Mouse (Mus musculus): Measurements from ENCODE around the gene Cdcp2. TPM values are rescaled to one million over a fixed set of nuclear protein-coding genes. Genes with fewer than 3 reads are reported as not detected.
A peak's percentile ranks its signal among the peaks of the same experiment; 100 is the strongest.

Cdcp2 gene
- polyA plus RNA-seq, 1 experiment from 2014 or later: not detected

- Histone ChIP-seq H3K4me3 (replicated peaks) (no peak overlapping the region), H3K9ac (no peak overlapping the region), H3K4me2 (no peak overlapping the region), H3K27ac (no peak overlapping the region), H3K27me3 (no peaks in the 10 kb centered on the region), H3K4me1 (replicated peaks) (peaks cover 8% of the 10 kb centered on the region; the same call in 1 of the 2 replicates), H3K9me3 (replicated peaks) (no peaks in the 10 kb centered on the region), H3K36me3 (peaks cover 9% of the 10 kb centered on the region)
- ATAC-seq (ENCODE audit: low read depth) (no peak), DNase-seq (no peak)
- WGBS (ENCODE audit: insufficient replicate concordance): 71% methylated on average over 5 of the region's 5 CpGs
Measured at GRCm38 (mm10) chr4:107135663-107136062, 39.0 kb downstream of the Cdcp2 start.

- no peaks in the 10 kb centered on the region for H3K27me3 ChIP-seq
- no peak overlapping the region for H3K4me2 ChIP-seq
- no peak overlapping the region for H3K4me3 ChIP-seq (replicated peaks)
- peaks cover 9% of the 10 kb centered on the region for H3K36me3 ChIP-seq
- no peak overlapping the region for H3K27ac ChIP-seq
- H3K4me1 ChIP-seq (replicated peaks): peaks cover 8% of the 10 kb centered on the region; the same call in 1 of the 2 replicates
- H3K9ac ChIP-seq: no peak overlapping the region
- no peak for DNase-seq
- 62% methylated on average over 3 of the region's 3 CpGs for WGBS (ENCODE audit: insufficient replicate concordance)
- no peak for ATAC-seq (ENCODE audit: low read depth)
- H3K9me3 ChIP-seq (replicated peaks): no peaks in the 10 kb centered on the region
Measured at GRCm38 (mm10) chr4:107136531-107136930, 39.8 kb downstream of the Cdcp2 start.

GRCm38 (mm10) chr4:107138948-107139835, 42.5 kb downstream of the Cdcp2 start:
- H3K9ac ChIP-seq: no peak overlapping the region
- 81% methylated on average over 37 of the region's 37 CpGs for WGBS (ENCODE audit: insufficient replicate concordance)
- DNase-seq (no peak), ATAC-seq (ENCODE audit: low read depth) (no peak)
- H3K36me3 ChIP-seq: peaks cover 9% of the 10 kb centered on the region
- no peak overlapping the region for H3K27ac ChIP-seq
- H3K9me3 ChIP-seq (replicated peaks): no peaks in the 10 kb centered on the region
- no peak overlapping the region for H3K4me3 ChIP-seq (replicated peaks)
- H3K27me3 ChIP-seq: no peaks in the 10 kb centered on the region
- H3K4me1 ChIP-seq (replicated peaks): peaks cover 8% of the 10 kb centered on the region; the same call in 1 of the 2 replicates
- no peak overlapping the region for H3K4me2 ChIP-seq

- H3K36me3 ChIP-seq: peaks cover 9% of the 10 kb centered on the region
- no peak overlapping the region for H3K4me2 ChIP-seq
- DNase-seq: no peak
- ATAC-seq (ENCODE audit: low read depth): no peak
- 64% methylated on average over 13 of the region's 13 CpGs for WGBS (ENCODE audit: insufficient replicate concordance)
- H3K9me3 ChIP-seq (replicated peaks): no peaks in the 10 kb centered on the region
- no peak overlapping the region for H3K4me3 ChIP-seq (replicated peaks)
- 0 out of 2 replicates have a peak overlapping the region, but pooled peaks have one; percentile 29 for H3K27ac ChIP-seq
- H3K27me3 ChIP-seq: no peaks in the 10 kb centered on the region
- H3K9ac ChIP-seq: no peak overlapping the region
- peaks cover 8% of the 10 kb centered on the region; the same call in 1 of the 2 replicates for H3K4me1 ChIP-seq (replicated peaks)
Measured at GRCm38 (mm10) chr4:107139836-107140631, 43.3 kb downstream of the Cdcp2 start.

GRCm38 (mm10) chr4:107143511-107143910, 46.8 kb downstream of the Cdcp2 start:
- WGBS (ENCODE audit: insufficient replicate concordance): 79% methylated on average over 8 of the region's 8 CpGs
- DNase-seq (no peak), ATAC-seq (ENCODE audit: low read depth) (no peak)
- Histone ChIP-seq H3K27me3 (no peaks in the 10 kb centered on the region), H3K27ac (no peak overlapping the region), H3K9me3 (replicated peaks) (no peaks in the 10 kb centered on the region), H3K4me2 (no peak overlapping the region), H3K9ac (no peak overlapping the region), H3K36me3 (peaks cover 33% of the 10 kb centered on the region), H3K4me3 (replicated peaks) (no peak overlapping the region), H3K4me1 (replicated peaks) (peaks cover 4% of the 10 kb centered on the region; the same call in 1 of the 2 replicates)

- no peak for ATAC-seq (ENCODE audit: low read depth)
- no peak for DNase-seq
- 85% methylated on average over 6 of the region's 6 CpGs for WGBS (ENCODE audit: insufficient replicate concordance)
- H3K9ac ChIP-seq: no peak overlapping the region
- H3K4me1 ChIP-seq (replicated peaks): no peaks in the 10 kb centered on the region; the same call in 1 of the 2 replicates
- H3K36me3 ChIP-seq: peaks cover 32% of the 10 kb centered on the region
- H3K4me3 ChIP-seq (replicated peaks): no peak overlapping the region
- H3K9me3 ChIP-seq (replicated peaks): no peaks in the 10 kb centered on the region
- H3K27ac ChIP-seq: no peak overlapping the region
- no peak overlapping the region for H3K4me2 ChIP-seq
- no peaks in the 10 kb centered on the region for H3K27me3 ChIP-seq
Measured at GRCm38 (mm10) chr4:107150991-107151390, 54.3 kb downstream of the Cdcp2 start.

GRCm38 (mm10) chr4:107152571-107152970, 55.9 kb downstream of the Cdcp2 start:
- H3K4me3 ChIP-seq (replicated peaks): no peak overlapping the region

GRCm38 (mm10) chr4:107156983-107157401, 60.3 kb downstream of the Cdcp2 start:
- Histone ChIP-seq H3K36me3 (peaks cover 33% of the 10 kb centered on the region), H3K27ac (0 out of 2 replicates have a peak overlapping the region, but pooled peaks have one; percentile 9), H3K4me3 (replicated peaks) (no peak overlapping the region), H3K27me3 (no peaks in the 10 kb centered on the region), H3K9ac (no peak overlapping the region), H3K4me1 (replicated peaks) (peaks cover 4% of the 10 kb centered on the region; the same call in 1 of the 2 replicates), H3K4me2 (no peak overlapping the region), H3K9me3 (replicated peaks) (no peaks in the 10 kb centered on the region)
- peak; percentile 50 for ATAC-seq (ENCODE audit: low read depth)
- no peak for DNase-seq
- WGBS (ENCODE audit: insufficient replicate concordance): 76% methylated on average over 4 of the region's 4 CpGs

More at GRCm38 (mm10) chr4:107152571-107152970, 55.9 kb downstream of the Cdcp2 start:
- H3K36me3 ChIP-seq: peaks cover 18% of the 10 kb centered on the region
- peaks cover under 1% of the 10 kb centered on the region; the same call in 1 of the 2 replicates for H3K4me1 ChIP-seq (replicated peaks)
- WGBS (ENCODE audit: insufficient replicate concordance): 82% methylated on average over 8 of the region's 8 CpGs
- no peaks in the 10 kb centered on the region for H3K9me3 ChIP-seq (replicated peaks)
- no peak for ATAC-seq (ENCODE audit: low read depth)
- H3K27me3 ChIP-seq: no peaks in the 10 kb centered on the region
- H3K4me2 ChIP-seq: no peak overlapping the region
- H3K27ac ChIP-seq: no peak overlapping the region
- no peak for DNase-seq
- H3K9ac ChIP-seq: no peak overlapping the region

GRCm38 (mm10) chr4:107159166-107159773, 62.6 kb downstream of the Cdcp2 start:
- no peaks in the 10 kb centered on the region for H3K9me3 ChIP-seq (replicated peaks)
- H3K4me3 ChIP-seq (replicated peaks): no peak overlapping the region
- no peak overlapping the region for H3K4me2 ChIP-seq
- no peaks in the 10 kb centered on the region for H3K27me3 ChIP-seq
- H3K36me3 ChIP-seq: peaks cover 33% of the 10 kb centered on the region
- no peak for DNase-seq
- no peak overlapping the region for H3K27ac ChIP-seq
- peaks cover 4% of the 10 kb centered on the region; the same call in 1 of the 2 replicates for H3K4me1 ChIP-seq (replicated peaks)
- 80% methylated on average over 11 of the region's 11 CpGs for WGBS (ENCODE audit: insufficient replicate concordance)
- no peak overlapping the region for H3K9ac ChIP-seq
- ATAC-seq (ENCODE audit: low read depth): no peak

- Histone ChIP-seq H3K9me3 (replicated peaks) (no peaks in the 10 kb centered on the region), H3K27me3 (no peaks in the 10 kb centered on the region), H3K4me2 (no peak overlapping the region), H3K9ac (no peak overlapping the region), H3K27ac (no peak overlapping the region), H3K4me3 (replicated peaks) (no peak overlapping the region), H3K36me3 (peaks cover 38% of the 10 kb centered on the region), H3K4me1 (replicated peaks) (peaks cover 4% of the 10 kb centered on the region; the same call in 1 of the 2 replicates)
- no peak for DNase-seq
- WGBS (ENCODE audit: insufficient replicate concordance): 84% methylated on average over 8 of the region's 8 CpGs
- ATAC-seq (ENCODE audit: low read depth): no peak
Measured at GRCm38 (mm10) chr4:107160181-107160580, 63.5 kb downstream of the Cdcp2 start.

Data from liver, embryonic 13.5 days (tissue).